Mouse (Mus musculus): ENCODE measurements around the gene Bcl2l14.

Bcl2l14 gene

GRCm38 (mm10) chr6:134403684-134404070, 7.6 kb downstream of the Bcl2l14 start:
- no peak for DNase-seq

- peak in 1 of 2 experiments; percentile 31 for DNase-seq
Measured at GRCm38 (mm10) chr6:134407226-134407625, 11.1 kb downstream of the Bcl2l14 start.

- DNase-seq = peak in 1 of 2 experiments; percentile 50
Measured at GRCm38 (mm10) chr6:134413706-134414531, 17.8 kb downstream of the Bcl2l14 start.

GRCm38 (mm10) chr6:134414532-134414883, 18.4 kb downstream of the Bcl2l14 start:
- peak in 1 of 2 experiments; percentile 24 for DNase-seq

GRCm38 (mm10) chr6:134416556-134417105, 20.5 kb downstream of the Bcl2l14 start:
- DNase-seq = no peak

GRCm38 (mm10) chr6:134417886-134418285, 21.8 kb downstream of the Bcl2l14 start:
- DNase-seq = no peak

GRCm38 (mm10) chr6:134420375-134420774, 24.3 kb downstream of the Bcl2l14 start:
- DNase-seq = no peak

- no peak for DNase-seq
Measured at GRCm38 (mm10) chr6:134421921-134422320, 25.8 kb downstream of the Bcl2l14 start.

- DNase-seq = peak; percentile 69 to 79
Measured at GRCm38 (mm10) chr6:134425216-134425717, 29.1 kb downstream of the Bcl2l14 start.

GRCm38 (mm10) chr6:134427165-134427564, 31.0 kb downstream of the Bcl2l14 start:
- peak; percentile 23 to 42 for DNase-seq

GRCm38 (mm10) chr6:134428455-134428854, 32.3 kb downstream of the Bcl2l14 start:
- no peak for DNase-seq

- DNase-seq = no peak
Measured at GRCm38 (mm10) chr6:134430161-134430799, 34.2 kb downstream of the Bcl2l14 start.

- DNase-seq = no peak
Measured at GRCm38 (mm10) chr6:134431583-134431982, 35.5 kb downstream of the Bcl2l14 start.

- no peak for DNase-seq
Measured at GRCm38 (mm10) chr6:134433281-134433680, 37.2 kb downstream of the Bcl2l14 start.

- no peak for DNase-seq
Measured at GRCm38 (mm10) chr6:134434044-134434443, 37.9 kb downstream of the Bcl2l14 start.

- no peak for DNase-seq
Measured at GRCm38 (mm10) chr6:134434866-134435390, 38.8 kb downstream of the Bcl2l14 start.

- DNase-seq = no peak
Measured at GRCm38 (mm10) chr6:134436955-134437354, 40.8 kb downstream of the Bcl2l14 start.

- peak; percentile 52 to 67 for DNase-seq
Measured at GRCm38 (mm10) chr6:134439401-134440021, 43.4 kb downstream of the Bcl2l14 start.

- DNase-seq = no peak
Measured at GRCm38 (mm10) chr6:134440023-134440422, 43.9 kb downstream of the Bcl2l14 start.

- no peak for DNase-seq
Measured at GRCm38 (mm10) chr6:134441716-134442115, 45.6 kb downstream of the Bcl2l14 start.

- DNase-seq = no peak
Measured at GRCm38 (mm10) chr6:134442219-134442618, 46.1 kb downstream of the Bcl2l14 start.

GRCm38 (mm10) chr6:134443198-134443904, 47.2 kb downstream of the Bcl2l14 start:
- no peak for DNase-seq
